Mouse (Mus musculus) intestine, embryonic 14.5 days (tissue): Measurements from ENCODE around the gene Col7a1. TPM values are rescaled to one million over a fixed set of nuclear protein-coding genes. Genes with fewer than 3 reads are reported as not detected.

Experiments
- ATAC-seq: fragments of 200-750 bp; cut with Nextera tagmentation; replicated peaks from 2 replicates; pipeline ENCODE4 v1.8.0; 2017; ENCODE audit warnings: low read depth, moderate number of reproducible peaks, moderate TSS enrichment, moderate library complexity; ENCODE audit not compliant: low FRiP score, low TSS enrichment
- DNase-seq: peaks from one replicate; pipeline ENCODE4 v3.0.0-alpha.2; 2018; ENCODE audit warnings: low spot score
- H3K27ac ChIP-seq: fragments of 300-500 bp; sonication (generic); 2 replicates; pipeline ENCODE4 v1.5.1; 2014; ENCODE audit warnings: low read depth, mild to moderate bottlenecking, control low read depth
- H3K27me3 ChIP-seq: fragments of 300-500 bp; sonication (generic); replicated peaks from 2 replicates; pipeline ENCODE4 v1.6.1; 2014; ENCODE audit warnings: low read length, control low read depth; ENCODE audit not compliant: control insufficient read depth, insufficient read depth
- H3K36me3 ChIP-seq: fragments of 300-500 bp; sonication (generic); 2 replicates; pipeline ENCODE4 v1.6.1; 2014; ENCODE audit warnings: low read length, control low read depth; ENCODE audit not compliant: control insufficient read depth, insufficient read depth
- H3K4me1 ChIP-seq: fragments of 300-500 bp; sonication (generic); replicated peaks from 2 replicates; pipeline ENCODE4 v1.6.1; 2014; ENCODE audit warnings: low read length, control low read depth, mixed read lengths; ENCODE audit not compliant: control insufficient read depth, insufficient read depth
- H3K4me2 ChIP-seq: fragments of 300-500 bp; sonication (generic); 2 replicates; pipeline ENCODE4 v1.6.1; 2014; ENCODE audit warnings: low read length
- H3K4me3 ChIP-seq: fragments of 300-500 bp; sonication (generic); 2 replicates; pipeline ENCODE4 v1.5.1; 2014; ENCODE audit warnings: low read depth, low read length, control low read depth, mixed read lengths
- H3K9ac ChIP-seq: fragments of 300-500 bp; sonication (generic); 2 replicates; pipeline ENCODE4 v1.6.1; 2014; ENCODE audit warnings: mild to moderate bottlenecking, low read length
- H3K9me3 ChIP-seq: fragments of 300-500 bp; sonication (generic); 2 replicates; pipeline ENCODE4 v1.6.1; 2016; ENCODE audit warnings: low read length, control low read depth; ENCODE audit not compliant: control insufficient read depth
- WGBS: fragments of 180-500 bp; shearing (Covaris S2); extraction: QIAGEN DNeasy Blood & Tissue Kit; methylation state at CpG from one replicate; pipeline ENCODE4 v1.1.7; 2014; 5-methylcytosine and 5-hydroxymethylcytosine counted together
- polyA plus RNA-seq: library from polyadenylated mRNA; unstranded; fragments of >200 nt; fragmentation: Nextera tagmentation; extraction: Ambion mirVana; gene quantifications from 2 replicates; pipeline ENCODE4 v1.2.1, GENCODE M21; 2014

Col7a1 gene
- polyA plus RNA-seq, 1 experiment from 2014 or later: 1.8 TPM

DNA sequence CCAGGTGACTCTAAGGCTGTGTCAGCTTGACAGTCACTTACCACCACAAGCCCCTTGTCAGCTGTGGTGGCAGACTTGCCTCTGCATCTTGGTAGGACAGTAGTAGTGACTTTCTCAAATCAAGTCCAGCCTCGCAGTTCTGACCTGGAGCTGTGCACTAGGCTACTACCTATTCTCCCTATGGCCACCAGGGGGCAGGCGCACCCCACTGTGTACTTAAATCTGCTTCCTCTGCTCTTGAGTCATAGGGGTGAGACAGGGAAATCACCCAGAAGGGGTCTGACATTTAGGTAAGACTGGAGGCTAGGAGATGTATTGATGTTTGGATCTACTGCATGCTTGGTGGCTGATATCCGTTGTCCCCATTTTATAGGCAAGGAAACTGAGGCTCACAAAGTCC is 47.3 kb downstream of the Col7a1 start:
- H3K36me3 ChIP-seq: no peaks in the 10 kb centered on the region
- H3K9ac ChIP-seq: no peak overlapping the region
- H3K27ac ChIP-seq: no peak overlapping the region
- 17% methylated on average over 3 of the region's 3 CpGs for WGBS
- H3K9me3 ChIP-seq: no peaks in the 10 kb centered on the region
- H3K4me2 ChIP-seq: no peak overlapping the region
- no peak overlapping the region for H3K4me3 ChIP-seq
- DNase-seq (peak; percentile 79), ATAC-seq (0 out of 2 replicates have a peak, but pooled peaks have one; percentile 24)
- peaks cover 5% of the 10 kb centered on the region; the same call in 1 of the 2 replicates for H3K4me1 ChIP-seq
- H3K27me3 ChIP-seq: no peaks in the 10 kb centered on the region

DNA sequence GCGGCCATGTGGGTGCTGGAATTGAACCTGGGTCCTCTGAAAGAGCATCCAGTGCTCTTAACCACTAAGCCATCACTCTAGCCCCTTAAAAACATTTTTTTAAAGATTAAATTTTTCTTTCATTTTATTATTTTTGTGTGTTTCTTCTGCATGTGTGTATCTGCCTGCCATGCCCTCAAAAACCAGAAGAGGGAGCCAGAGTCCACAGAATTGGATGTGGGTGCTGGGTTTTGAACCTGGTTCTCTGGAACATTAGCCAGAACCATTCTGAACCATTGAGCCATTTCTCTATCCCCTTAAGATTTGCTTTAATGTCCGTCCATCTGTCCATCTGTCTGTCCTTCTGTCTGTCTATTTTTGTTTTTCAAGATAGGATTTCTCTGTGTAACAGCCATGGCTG is 49.8 kb downstream of the Col7a1 start:
- Histone ChIP-seq H3K27me3 (no peaks in the 10 kb centered on the region), H3K4me3 (no peak overlapping the region), H3K9me3 (no peaks in the 10 kb centered on the region), H3K9ac (no peak overlapping the region), H3K4me1 (no peaks in the 10 kb centered on the region), H3K36me3 (no peaks in the 10 kb centered on the region), H3K27ac (no peak overlapping the region), H3K4me2 (no peak overlapping the region)
- WGBS: 57% methylated on average over 2 of the region's 2 CpGs
- ATAC-seq (no peak), DNase-seq (peak; percentile 86)

DNA sequence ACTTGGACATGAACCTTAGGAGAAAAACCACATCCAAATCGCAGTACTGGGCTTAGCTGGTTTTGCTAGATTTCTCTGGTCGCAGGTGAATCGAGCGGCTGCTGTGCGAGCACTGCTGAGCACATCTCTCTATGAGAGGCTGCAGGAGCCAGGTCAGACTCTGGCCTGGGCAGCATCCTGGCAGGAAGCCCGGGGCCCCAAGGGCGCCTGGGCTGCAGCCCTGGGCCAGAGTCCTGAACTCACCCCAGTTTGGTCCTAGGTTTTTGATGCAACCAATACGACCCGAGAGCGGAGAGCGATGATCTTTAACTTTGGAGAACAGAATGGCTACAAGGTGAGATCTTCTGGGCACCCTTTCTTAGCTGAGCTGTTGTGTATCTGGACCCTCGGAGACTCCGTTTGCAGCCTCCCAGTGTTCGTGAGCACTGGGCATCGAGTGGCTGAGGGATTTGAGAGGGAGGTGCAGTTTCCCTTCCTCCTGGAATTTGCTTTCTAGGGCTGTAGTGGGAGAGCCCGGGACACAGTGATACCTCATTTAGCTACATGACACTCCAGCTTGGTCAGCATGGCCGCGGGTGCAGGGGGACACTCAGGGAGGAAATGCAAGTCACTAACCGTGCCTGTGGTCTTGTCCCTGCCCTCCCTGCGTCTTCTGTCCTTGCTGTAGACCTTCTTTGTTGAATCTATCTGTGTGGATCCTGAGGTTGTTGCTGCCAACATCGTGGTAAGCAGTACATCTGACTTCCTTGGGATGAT is 53.8 kb downstream of the Col7a1 start:
- H3K27me3 ChIP-seq: no peaks in the 10 kb centered on the region
- H3K27ac ChIP-seq: no peak overlapping the region
- H3K36me3 ChIP-seq: no peaks in the 10 kb centered on the region
- DNase-seq (no peak), ATAC-seq (no peak)
- no peak overlapping the region for H3K9ac ChIP-seq
- 79% methylated on average over 21 of the region's 21 CpGs for WGBS
- H3K4me3 ChIP-seq: no peak overlapping the region
- no peak overlapping the region for H3K4me2 ChIP-seq
- H3K4me1 ChIP-seq: peaks cover 5% of the 10 kb centered on the region; the same call in 1 of the 2 replicates
- H3K9me3 ChIP-seq: no peaks in the 10 kb centered on the region

DNA sequence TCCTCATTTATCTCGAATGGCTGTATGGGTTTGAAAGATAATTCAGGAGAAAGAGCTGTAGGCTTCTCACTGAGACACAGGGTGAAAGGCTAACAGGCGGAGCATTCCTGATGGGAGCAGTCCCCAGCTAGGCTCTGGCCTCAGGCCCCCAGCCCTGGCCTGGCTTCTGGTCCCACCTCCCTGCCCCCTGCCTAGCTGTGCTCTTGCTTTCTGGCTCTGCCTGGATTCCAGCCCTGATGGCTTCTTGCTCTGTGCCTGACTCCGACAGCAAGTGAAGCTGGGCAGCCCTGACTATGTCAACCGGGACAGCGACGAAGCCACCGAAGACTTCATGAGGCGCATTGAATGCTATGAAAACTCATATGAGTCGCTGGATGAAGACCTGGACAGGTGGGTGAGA is 54.7 kb downstream of the Col7a1 start:
- H3K4me2 ChIP-seq: no peak overlapping the region
- H3K27ac ChIP-seq: no peak overlapping the region
- no peak overlapping the region for H3K4me3 ChIP-seq
- ATAC-seq: no peak
- no peak for DNase-seq
- 0 out of 2 replicates have a peak, but pooled peaks cover 4% of the 10 kb centered on the region for H3K36me3 ChIP-seq
- H3K27me3 ChIP-seq: no peaks in the 10 kb centered on the region
- peaks cover 5% of the 10 kb centered on the region; the same call in 1 of the 2 replicates for H3K4me1 ChIP-seq
- no peak overlapping the region for H3K9ac ChIP-seq
- 85% methylated on average over 9 of the region's 9 CpGs for WGBS
- no peaks in the 10 kb centered on the region for H3K9me3 ChIP-seq

DNA sequence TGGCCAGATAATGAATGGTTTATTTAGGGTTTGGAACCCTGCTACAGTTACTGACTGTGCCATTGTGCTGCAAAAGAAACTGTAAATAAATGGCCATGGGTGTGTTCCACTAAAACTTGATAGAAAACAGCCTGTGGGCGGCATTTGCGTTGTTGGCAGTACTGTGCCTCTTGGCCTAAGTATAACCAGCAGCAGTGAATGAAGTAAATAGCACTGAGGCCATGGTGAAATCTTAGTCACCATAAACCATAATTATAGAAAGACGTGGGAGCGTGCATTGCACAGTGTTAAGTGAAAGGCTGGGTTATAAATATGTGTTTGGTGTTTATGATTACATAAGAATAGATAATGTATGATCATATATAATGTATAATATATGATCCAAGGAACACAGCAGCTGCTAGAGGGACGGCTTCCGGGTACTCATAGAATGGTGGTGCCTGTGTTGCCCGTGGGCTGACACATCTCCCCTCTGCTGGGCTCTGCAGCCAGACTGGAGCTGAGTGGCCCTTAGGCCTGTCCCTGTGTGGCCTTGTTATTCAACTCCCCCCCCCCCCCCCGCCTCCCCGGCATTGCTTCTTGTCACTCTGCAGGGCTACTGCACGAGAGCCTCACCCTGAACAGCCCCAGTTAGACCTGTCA is 55.7 kb downstream of the Col7a1 start:
- ATAC-seq: no peak

DNA sequence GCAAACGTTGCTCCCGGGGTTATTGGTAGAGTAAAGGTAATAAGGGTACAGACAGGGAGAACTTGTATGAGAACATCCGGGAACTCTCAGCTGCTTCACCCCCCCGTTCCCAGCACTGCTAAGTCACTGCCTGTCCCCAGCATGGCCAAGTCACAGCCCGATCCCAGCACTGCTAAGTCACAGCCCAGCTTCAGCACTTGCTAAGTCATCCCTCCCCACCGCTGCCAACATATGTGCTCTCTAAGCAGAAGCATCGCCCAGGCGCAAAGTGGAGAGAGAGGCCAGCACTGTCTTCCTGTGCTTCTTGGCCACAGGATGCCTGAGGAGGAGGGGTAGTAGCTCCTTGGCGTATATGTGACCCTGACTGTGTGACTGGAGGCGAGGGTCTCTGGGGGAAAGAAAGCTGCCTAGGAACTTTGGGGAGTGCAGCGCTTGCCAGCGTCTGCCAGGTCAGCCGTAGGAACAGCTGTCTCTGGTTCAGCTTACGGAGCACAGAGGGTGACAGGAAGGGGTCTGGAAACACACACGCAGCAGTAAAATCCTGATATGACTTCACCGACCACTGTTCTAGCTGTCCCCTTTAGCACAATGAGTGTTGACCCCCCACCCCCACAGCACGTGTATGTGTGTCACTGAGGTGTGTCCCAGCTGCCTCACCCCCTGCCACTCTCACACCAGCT is 56.4 kb downstream of the Col7a1 start:
- ATAC-seq (no peak), DNase-seq (peak; percentile 54)
- Histone ChIP-seq H3K9ac (no peak overlapping the region), H3K4me1 (peaks cover 5% of the 10 kb centered on the region; the same call in 1 of the 2 replicates), H3K27me3 (no peaks in the 10 kb centered on the region), H3K4me2 (peak overlapping the region; percentile 20; the same call in 1 of the 2 replicates), H3K9me3 (no peaks in the 10 kb centered on the region), H3K4me3 (no peak overlapping the region), H3K36me3 (0 out of 2 replicates have a peak, but pooled peaks cover 4% of the 10 kb centered on the region), H3K27ac (no peak overlapping the region)
- 37% methylated on average over 17 of the region's 17 CpGs for WGBS

More for the DNA sequence above, 55.7 kb downstream of the Col7a1 start:
- Histone ChIP-seq H3K27ac (no peak overlapping the region), H3K9ac (no peak overlapping the region), H3K4me2 (no peak overlapping the region), H3K36me3 (0 out of 2 replicates have a peak, but pooled peaks cover 4% of the 10 kb centered on the region), H3K4me1 (peaks cover 5% of the 10 kb centered on the region; the same call in 1 of the 2 replicates), H3K27me3 (no peaks in the 10 kb centered on the region), H3K9me3 (no peaks in the 10 kb centered on the region), H3K4me3 (no peak overlapping the region)
- 59% methylated on average over 9 of the region's 10 CpGs for WGBS
- no peak for DNase-seq

GRCm38 (mm10) chr9:109010316-109010690 is 56.9 kb downstream of the Col7a1 start:
- H3K27ac ChIP-seq: no peak overlapping the region
- H3K9me3 ChIP-seq: no peaks in the 10 kb centered on the region
- DNase-seq (no peak), ATAC-seq (peak; percentile 54; the same call in 1 of the 2 replicates)
- H3K4me3 ChIP-seq: no peak overlapping the region
- no peak overlapping the region for H3K9ac ChIP-seq
- 0 out of 2 replicates have a peak, but pooled peaks cover 4% of the 10 kb centered on the region for H3K36me3 ChIP-seq
- no peak overlapping the region for H3K4me2 ChIP-seq
- peaks cover 5% of the 10 kb centered on the region; the same call in 1 of the 2 replicates for H3K4me1 ChIP-seq
- 69% methylated on average over 14 of the region's 14 CpGs for WGBS
- no peaks in the 10 kb centered on the region for H3K27me3 ChIP-seq

- Histone ChIP-seq H3K9ac (no peak overlapping the region), H3K27ac (no peak overlapping the region), H3K4me2 (no peak overlapping the region), H3K4me3 (no peak overlapping the region), H3K4me1 (no peaks in the 10 kb centered on the region), H3K36me3 (0 out of 2 replicates have a peak, but pooled peaks cover 4% of the 10 kb centered on the region), H3K9me3 (no peaks in the 10 kb centered on the region), H3K27me3 (no peaks in the 10 kb centered on the region)
- ATAC-seq: 0 out of 2 replicates have a peak, but pooled peaks have one; percentile 23
- DNase-seq: no peak
- WGBS: 43% methylated on average over 8 of the region's 8 CpGs
Observed at GRCm38 (mm10) chr9:109015397-109015796, 62.0 kb downstream of the Col7a1 start.
